Mouse (Mus musculus): ENCODE measurements around the gene 4930442H23Rik. TPM values are rescaled to one million over a fixed set of nuclear protein-coding genes. Genes with fewer than 3 reads are reported as not detected.
A peak's percentile ranks its signal among the peaks of the same experiment; 100 is the strongest.
"Not testable (repeated sequence)": the region's sequence is repeated elsewhere in the genome, so short reads cannot be mapped to it uniquely, and the experiment has no call there.

4930442H23Rik gene
- polyA plus RNA-seq, 1 experiment = not detected

- WGBS = under 1% methylated on average over 77 of the region's 77 CpGs
- peaks cover 33% of the 10 kb centered on the region for H3K4me1 ChIP-seq (ENCODE audit: control insufficient read depth, insufficient read depth, low read length)
- H3K4me3 ChIP-seq (ENCODE audit: insufficient read depth, low read depth, low read length) = peak within 1 kb of the TSS; percentile 92
Observed at GRCm38 (mm10) chr10:81176466-81177271, 7.0 kb downstream of the 4930442H23Rik start, which contains the start of gene Eef2. Eef2 (plus strand) TSS chr10:81176631.

DNA sequence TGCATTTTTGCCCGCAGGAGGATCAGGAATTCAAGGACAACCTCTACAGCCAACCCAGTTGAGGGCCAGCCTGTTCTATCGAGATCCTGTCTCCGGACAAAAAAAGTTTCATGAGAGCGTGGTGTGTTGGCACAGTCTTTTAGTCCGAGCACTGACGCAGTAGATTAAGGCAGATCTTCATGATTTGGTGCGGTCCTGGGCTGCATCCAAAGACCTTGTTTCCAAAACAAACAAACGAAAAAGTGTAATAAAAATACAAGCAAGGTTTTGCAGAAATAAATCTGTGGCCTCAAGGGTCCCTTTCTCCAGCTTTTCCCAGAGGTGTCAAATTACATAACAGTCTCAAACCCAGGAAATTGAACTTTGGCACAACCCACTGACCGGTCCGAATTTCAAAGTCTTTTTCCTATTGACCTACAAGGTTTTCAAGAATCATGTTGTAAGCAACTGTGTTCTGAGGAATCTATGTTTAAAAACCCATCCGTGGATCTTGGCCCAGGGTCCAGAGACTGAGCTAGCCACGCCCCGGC, 7.6 kb downstream of the 4930442H23Rik start:
- Histone ChIP-seq H3K27ac (ENCODE audit: insufficient read depth, low read depth, low read length) (peak overlapping the region; percentile 43), H3K4me1 (ENCODE audit: control insufficient read depth, insufficient read depth, low read length) (peaks cover 33% of the 10 kb centered on the region), H3K4me3 (ENCODE audit: insufficient read depth, low read depth, low read length) (peak overlapping the region; percentile 18; the same call in 1 of the 2 replicates)
- WGBS = under 1% methylated on average over 13 of the region's 13 CpGs
- TF ChIP-seq CTCF (IDR thresholded peaks at IDR 0.05; ENCODE audit: insufficient read depth, low read depth, low read length) (no peak), POLR2A (IDR thresholded peaks at IDR 0.05; ENCODE audit: insufficient read depth, low read depth, low read length) (no peak)

More at GRCm38 (mm10) chr10:81176466-81177271, 7.0 kb downstream of the 4930442H23Rik start, which contains the start of gene Eef2:
- peak within 1 kb of the TSS; percentile 94 for H3K27ac ChIP-seq (ENCODE audit: insufficient read depth, low read depth, low read length)
- peak; percentile 8; the same call in 1 of the 2 replicates for TF ChIP-seq CTCF (IDR thresholded peaks at IDR 0.05; ENCODE audit: insufficient read depth, low read depth, low read length)
- TF ChIP-seq POLR2A (IDR thresholded peaks at IDR 0.05; ENCODE audit: insufficient read depth, low read depth, low read length) = peak; percentile 100

DNA sequence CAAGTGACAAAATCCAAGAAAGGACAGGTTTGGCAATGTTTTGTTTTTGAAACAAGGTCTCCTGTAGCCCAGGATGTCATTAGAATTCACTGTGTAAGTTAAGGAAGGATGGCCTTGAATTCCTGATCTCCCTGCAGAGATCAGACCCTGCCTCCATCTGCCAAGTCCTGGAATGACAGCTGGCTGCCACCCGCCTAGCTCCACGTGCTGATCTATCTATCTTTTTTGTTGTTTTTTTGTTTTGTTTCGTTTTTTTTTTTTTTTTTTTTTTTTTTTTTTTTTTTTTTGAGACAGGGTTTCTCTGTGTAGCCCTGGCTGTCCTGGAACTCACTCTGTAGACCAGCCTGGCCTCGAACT, 8.3 kb downstream of the 4930442H23Rik start:
- WGBS = 6% methylated on average over 4 of the region's 4 CpGs
- Histone ChIP-seq H3K27ac (ENCODE audit: insufficient read depth, low read depth, low read length) (peak overlapping the region; percentile 62), H3K4me1 (ENCODE audit: control insufficient read depth, insufficient read depth, low read length) (peaks cover 33% of the 10 kb centered on the region)
- not testable (repeated sequence) for H3K4me3 ChIP-seq (ENCODE audit: insufficient read depth, low read depth, low read length)

DNA sequence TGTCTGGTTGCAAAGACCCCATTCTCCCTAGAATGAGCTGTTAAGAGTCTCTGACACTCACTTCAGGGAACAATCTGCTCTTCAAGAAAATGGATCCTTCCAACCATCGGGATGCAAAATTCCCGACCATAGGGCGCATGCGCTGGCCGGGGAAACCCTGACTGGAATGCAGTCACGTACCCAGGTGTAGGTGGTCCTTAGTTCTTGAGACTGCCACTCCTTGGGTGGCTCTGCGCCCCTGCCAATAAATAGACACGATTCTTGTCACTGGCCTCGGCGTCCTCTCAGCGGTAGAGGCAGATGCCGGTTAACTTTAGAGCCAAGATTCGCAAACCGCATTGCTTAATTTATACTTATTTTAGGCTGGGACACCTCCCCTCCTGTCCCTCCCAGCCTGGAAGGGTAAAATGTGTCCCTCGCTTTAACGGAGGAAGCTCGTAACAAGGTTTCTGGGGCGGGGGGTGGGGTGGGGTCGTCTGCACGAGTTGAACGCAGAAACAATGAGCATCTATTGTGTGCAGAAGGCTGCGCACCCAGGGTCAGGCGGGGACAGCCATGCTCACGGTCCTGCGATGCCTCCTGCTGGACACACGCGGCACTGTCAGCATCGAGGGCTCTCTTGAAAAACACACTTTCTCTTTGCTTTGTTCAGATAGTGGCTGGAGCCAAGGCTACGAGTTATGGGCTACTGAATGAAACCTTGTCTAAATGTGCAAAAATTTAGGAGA, 8.9 kb downstream of the 4930442H23Rik start:
- H3K4me1 ChIP-seq (ENCODE audit: control insufficient read depth, insufficient read depth, low read length) = peaks cover 29% of the 10 kb centered on the region
- peak overlapping the region; percentile 49 for H3K4me3 ChIP-seq (ENCODE audit: insufficient read depth, low read depth, low read length)
- peak overlapping the region; percentile 98 for H3K27ac ChIP-seq (ENCODE audit: insufficient read depth, low read depth, low read length)
- 2% methylated on average over 29 of the region's 29 CpGs for WGBS
- peak; percentile 81 for TF ChIP-seq CTCF (IDR thresholded peaks at IDR 0.05; ENCODE audit: insufficient read depth, low read depth, low read length)
- TF ChIP-seq POLR2A (IDR thresholded peaks at IDR 0.05; ENCODE audit: insufficient read depth, low read depth, low read length) = peak; percentile 45; the same call in 1 of the 2 replicates

DNA sequence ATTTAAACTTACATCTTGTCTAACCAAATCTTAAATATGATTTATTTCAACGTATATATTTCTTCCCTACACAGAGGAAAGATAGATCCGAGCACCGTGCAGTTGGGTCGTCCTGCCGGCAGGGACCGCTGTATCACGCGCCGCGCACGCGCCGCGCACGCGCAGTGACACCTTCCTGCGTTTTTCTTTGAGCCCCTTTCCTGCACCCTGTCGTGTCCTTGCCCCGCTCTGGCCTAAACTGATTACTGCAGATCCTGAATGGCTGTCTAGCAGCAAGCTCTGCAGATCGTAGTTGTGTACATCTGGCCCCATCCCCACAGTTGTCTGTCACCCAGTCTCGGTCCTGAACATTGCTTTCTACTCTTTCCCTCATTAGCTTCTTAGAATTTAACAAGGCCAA, 10.5 kb downstream of the 4930442H23Rik start:
- peak; percentile 68; the same call in 1 of the 2 replicates for TF ChIP-seq POLR2A (IDR thresholded peaks at IDR 0.05; ENCODE audit: insufficient read depth, low read depth, low read length)
- peak; percentile 71; the same call in 1 of the 2 replicates for TF ChIP-seq CTCF (IDR thresholded peaks at IDR 0.05; ENCODE audit: insufficient read depth, low read depth, low read length)
- WGBS = 2% methylated on average over 21 of the region's 21 CpGs
- Histone ChIP-seq H3K4me3 (ENCODE audit: insufficient read depth, low read depth, low read length) (peak overlapping the region; percentile 20), H3K4me1 (ENCODE audit: control insufficient read depth, insufficient read depth, low read length) (peaks cover 25% of the 10 kb centered on the region), H3K27ac (ENCODE audit: insufficient read depth, low read depth, low read length) (peak overlapping the region; percentile 98)

GRCm38 (mm10) chr10:81169411-81169900, 14.2 kb downstream of the 4930442H23Rik start:
- 13% methylated on average over 13 of the region's 14 CpGs for WGBS
- H3K4me3 ChIP-seq (ENCODE audit: insufficient read depth, low read depth, low read length) = not testable (repeated sequence)
- H3K4me1 ChIP-seq (ENCODE audit: control insufficient read depth, insufficient read depth, low read length) = peaks cover 25% of the 10 kb centered on the region
- H3K27ac ChIP-seq (ENCODE audit: insufficient read depth, low read depth, low read length) = peak overlapping the region; percentile 36; the same call in 1 of the 2 replicates

DNA sequence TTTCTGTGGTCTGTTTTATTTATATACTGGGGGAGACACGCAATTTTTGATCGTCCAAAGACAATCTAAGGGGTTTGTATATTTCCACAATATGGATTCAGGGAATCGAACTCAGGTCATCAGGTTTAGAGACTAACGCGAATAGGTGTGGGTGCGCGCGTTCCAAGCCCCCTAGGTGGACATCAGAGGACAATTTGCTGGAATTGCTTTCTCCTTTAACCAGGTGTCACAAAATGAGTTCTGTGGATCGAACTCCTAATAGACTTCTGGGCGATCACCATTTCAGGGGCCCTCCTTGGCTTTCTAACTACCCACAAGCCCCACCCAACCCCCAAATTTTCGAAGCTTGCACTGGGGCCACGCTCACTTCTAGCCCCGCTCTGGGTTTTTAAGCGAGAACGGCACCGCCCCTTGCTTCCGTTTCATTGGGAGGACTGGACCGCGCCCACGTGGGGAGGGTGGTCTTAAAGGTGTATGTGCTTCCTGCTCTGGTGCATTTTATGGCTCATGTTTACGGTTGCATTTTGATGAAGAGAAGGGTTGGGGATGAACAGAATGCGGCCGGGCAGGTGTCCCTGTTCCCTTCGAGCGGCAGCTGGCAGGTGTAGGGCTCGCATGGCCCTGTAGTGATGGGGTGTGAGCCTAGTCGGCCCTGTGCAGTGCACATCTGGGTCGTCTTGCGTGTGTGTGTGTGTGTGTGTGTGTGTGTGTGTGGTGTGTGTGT, 15.0 kb downstream of the 4930442H23Rik start:
- Histone ChIP-seq H3K4me1 (ENCODE audit: control insufficient read depth, insufficient read depth, low read length) (peaks cover 24% of the 10 kb centered on the region), H3K27ac (ENCODE audit: insufficient read depth, low read depth, low read length) (peak overlapping the region; percentile 92), H3K4me3 (ENCODE audit: insufficient read depth, low read depth, low read length) (peak overlapping the region; percentile 71)
- TF ChIP-seq CTCF (IDR thresholded peaks at IDR 0.05; ENCODE audit: insufficient read depth, low read depth, low read length) = no peak
- whole genome bisulfite sequencing = under 1% methylated on average over 29 of the region's 29 CpGs

GRCm38 (mm10) chr10:81168087-81168431, 15.6 kb downstream of the 4930442H23Rik start:
- H3K27ac ChIP-seq (ENCODE audit: insufficient read depth, low read depth, low read length) = peak overlapping the region; percentile 25; the same call in 1 of the 2 replicates
- TF ChIP-seq POLR2A (IDR thresholded peaks at IDR 0.05; ENCODE audit: insufficient read depth, low read depth, low read length) = no peak
- TF ChIP-seq CTCF (IDR thresholded peaks at IDR 0.05; ENCODE audit: insufficient read depth, low read depth, low read length) = no peak
- peaks cover 24% of the 10 kb centered on the region for H3K4me1 ChIP-seq (ENCODE audit: control insufficient read depth, insufficient read depth, low read length)
- H3K4me3 ChIP-seq (ENCODE audit: insufficient read depth, low read depth, low read length) = peak overlapping the region; percentile 29; the same call in 1 of the 2 replicates
- WGBS = 2% methylated on average over 5 of the region's 5 CpGs

Measured in olfactory bulb, adult 2 months (tissue).